Mouse (Mus musculus): ENCODE measurements around the gene Med9. TPM values are rescaled to one million over a fixed set of nuclear protein-coding genes. Genes with fewer than 3 reads are reported as not detected.
A peak's percentile ranks its signal among the peaks of the same experiment; 100 is the strongest.

Med9 gene
- polyA plus RNA-seq, 1 experiment, result 19.8 TPM

- H3K4me3 ChIP-seq (ENCODE audit: low read depth, low read length), result no peak overlapping the region
- H3K9me3 ChIP-seq (replicated peaks; ENCODE audit: control insufficient read depth, insufficient read depth, low read length, poor library complexity, severe bottlenecking), result no peaks in the 10 kb centered on the region; the same call in 1 of the 2 replicates
- no peak overlapping the region for H3K27ac ChIP-seq (ENCODE audit: insufficient read depth, low read length)
- TF ChIP-seq EP300 (IDR thresholded peaks at IDR 0.05; ENCODE audit: insufficient read depth, low read depth, low read length) (no peak), POLR2A (IDR thresholded peaks at IDR 0.05; ENCODE audit: insufficient read depth, low read length) (no peak), CTCF (IDR thresholded peaks at IDR 0.05; ENCODE audit: low read depth, low read length) (no peak)
- H3K27me3 ChIP-seq (ENCODE audit: control insufficient read depth, insufficient read depth, low read length, poor library complexity, severe bottlenecking), result no peaks in the 10 kb centered on the region
- H3K9ac ChIP-seq (ENCODE audit: low read depth, poor library complexity, severe bottlenecking), result no peak overlapping the region
- no peaks in the 10 kb centered on the region for H3K4me1 ChIP-seq (ENCODE audit: control insufficient read depth, insufficient read depth, low read length)
- no peaks in the 10 kb centered on the region for H3K36me3 ChIP-seq (ENCODE audit: control insufficient read depth, insufficient read depth, low read length, poor library complexity, severe bottlenecking)
Observed at GRCm38 (mm10) chr11:59920331-59920730, 27.7 kb upstream of the Med9 start.

- Histone ChIP-seq H3K9me3 (replicated peaks; ENCODE audit: control insufficient read depth, insufficient read depth, low read length, poor library complexity, severe bottlenecking) (no peaks in the 10 kb centered on the region; the same call in 1 of the 2 replicates), H3K27me3 (ENCODE audit: control insufficient read depth, insufficient read depth, low read length, poor library complexity, severe bottlenecking) (no peaks in the 10 kb centered on the region), H3K9ac (ENCODE audit: low read depth, poor library complexity, severe bottlenecking) (no peak overlapping the region), H3K4me1 (ENCODE audit: control insufficient read depth, insufficient read depth, low read length) (no peaks in the 10 kb centered on the region), H3K27ac (ENCODE audit: insufficient read depth, low read length) (no peak overlapping the region), H3K4me3 (ENCODE audit: low read depth, low read length) (0 out of 2 replicates have a peak overlapping the region, but pooled peaks have one; percentile 18), H3K36me3 (ENCODE audit: control insufficient read depth, insufficient read depth, low read length, poor library complexity, severe bottlenecking) (no peaks in the 10 kb centered on the region)
- TF ChIP-seq CTCF (IDR thresholded peaks at IDR 0.05; ENCODE audit: low read depth, low read length) (no peak), POLR2A (IDR thresholded peaks at IDR 0.05; ENCODE audit: insufficient read depth, low read length) (no peak), EP300 (IDR thresholded peaks at IDR 0.05; ENCODE audit: insufficient read depth, low read depth, low read length) (no peak)
Observed at GRCm38 (mm10) chr11:59921265-59921664, 26.7 kb upstream of the Med9 start.

DNA sequence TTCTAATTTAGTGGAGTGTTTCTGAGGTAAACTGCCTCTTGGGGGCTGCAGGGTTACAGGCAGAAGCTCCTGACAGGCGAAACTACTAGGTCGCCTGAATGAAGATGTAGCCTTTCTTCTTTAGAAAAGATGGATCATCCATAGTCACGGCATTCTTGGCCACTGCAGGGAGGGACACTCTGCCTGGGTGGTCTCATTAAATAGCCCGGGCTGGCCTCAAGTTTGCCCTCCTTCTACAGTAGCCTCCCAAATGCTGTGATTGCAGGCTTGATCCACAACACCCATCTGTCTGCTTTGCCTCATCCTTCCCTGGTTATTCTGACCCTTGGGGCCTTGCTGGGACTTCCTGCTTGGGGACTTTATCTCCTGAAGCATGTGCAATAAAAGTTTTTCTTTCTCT, 18.0 kb upstream of the Med9 start:
- Histone ChIP-seq H3K9ac (ENCODE audit: low read depth, poor library complexity, severe bottlenecking) (no peak overlapping the region), H3K4me3 (ENCODE audit: low read depth, low read length) (no peak overlapping the region), H3K9me3 (replicated peaks; ENCODE audit: control insufficient read depth, insufficient read depth, low read length, poor library complexity, severe bottlenecking) (no peaks in the 10 kb centered on the region), H3K4me1 (ENCODE audit: control insufficient read depth, insufficient read depth, low read length) (no peaks in the 10 kb centered on the region), H3K27ac (ENCODE audit: insufficient read depth, low read length) (no peak overlapping the region), H3K27me3 (ENCODE audit: control insufficient read depth, insufficient read depth, low read length, poor library complexity, severe bottlenecking) (no peaks in the 10 kb centered on the region), H3K36me3 (ENCODE audit: control insufficient read depth, insufficient read depth, low read length, poor library complexity, severe bottlenecking) (no peaks in the 10 kb centered on the region)
- TF ChIP-seq EP300 (IDR thresholded peaks at IDR 0.05; ENCODE audit: insufficient read depth, low read depth, low read length) (no peak), POLR2A (IDR thresholded peaks at IDR 0.05; ENCODE audit: insufficient read depth, low read length) (no peak), CTCF (IDR thresholded peaks at IDR 0.05; ENCODE audit: low read depth, low read length) (no peak)

DNA sequence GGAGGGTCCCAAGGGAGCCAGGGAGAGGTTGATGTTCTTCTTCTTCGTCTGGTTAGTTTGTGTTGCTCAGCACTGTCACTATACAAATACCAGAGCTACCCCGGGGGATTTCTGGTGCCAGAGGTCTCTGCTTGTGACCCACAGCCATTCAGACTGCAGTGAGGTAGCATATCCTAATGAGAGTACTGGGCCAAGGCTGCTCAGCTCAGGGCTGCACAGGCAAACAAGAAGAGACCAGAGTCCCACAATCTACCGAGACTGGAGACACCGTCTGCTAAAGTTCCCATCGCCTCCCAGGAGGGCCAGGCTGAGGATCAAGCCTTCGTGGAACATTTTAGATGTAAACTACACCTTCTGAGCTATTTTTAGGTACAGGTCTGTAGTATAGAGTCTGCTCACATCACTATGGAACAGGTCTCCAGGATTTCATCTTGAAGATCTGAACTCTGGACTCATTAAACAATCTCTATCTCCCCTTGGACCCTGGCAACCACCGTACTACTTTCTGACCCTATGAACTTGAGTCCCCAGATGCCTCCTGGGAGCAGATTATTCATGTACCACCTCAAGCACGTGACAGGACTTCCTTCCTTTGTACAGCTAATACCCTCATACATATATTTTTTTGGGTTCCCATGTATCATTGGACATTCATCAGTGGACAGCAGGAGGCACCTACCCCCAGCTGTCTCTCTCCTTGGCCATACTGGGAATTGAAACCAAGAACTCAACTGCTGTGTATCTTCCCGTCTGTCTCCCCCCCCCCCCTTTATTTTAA, 15.3 kb upstream of the Med9 start:
- Histone ChIP-seq H3K9me3 (replicated peaks; ENCODE audit: control insufficient read depth, insufficient read depth, low read length, poor library complexity, severe bottlenecking) (no peaks in the 10 kb centered on the region), H3K4me1 (ENCODE audit: control insufficient read depth, insufficient read depth, low read length) (no peaks in the 10 kb centered on the region), H3K27ac (ENCODE audit: insufficient read depth, low read length) (no peak overlapping the region), H3K4me3 (ENCODE audit: low read depth, low read length) (no peak overlapping the region), H3K36me3 (ENCODE audit: control insufficient read depth, insufficient read depth, low read length, poor library complexity, severe bottlenecking) (no peaks in the 10 kb centered on the region), H3K9ac (ENCODE audit: low read depth, poor library complexity, severe bottlenecking) (no peak overlapping the region), H3K27me3 (ENCODE audit: control insufficient read depth, insufficient read depth, low read length, poor library complexity, severe bottlenecking) (no peaks in the 10 kb centered on the region)
- TF ChIP-seq CTCF (IDR thresholded peaks at IDR 0.05; ENCODE audit: low read depth, low read length), result no peak
- TF ChIP-seq POLR2A (IDR thresholded peaks at IDR 0.05; ENCODE audit: insufficient read depth, low read length), result no peak
- no peak for TF ChIP-seq EP300 (IDR thresholded peaks at IDR 0.05; ENCODE audit: insufficient read depth, low read depth, low read length)

- no peak overlapping the region for H3K27ac ChIP-seq (ENCODE audit: insufficient read depth, low read length)
- no peak for TF ChIP-seq POLR2A (IDR thresholded peaks at IDR 0.05; ENCODE audit: insufficient read depth, low read length)
- no peak for TF ChIP-seq CTCF (IDR thresholded peaks at IDR 0.05; ENCODE audit: low read depth, low read length)
- H3K4me3 ChIP-seq (ENCODE audit: low read depth, low read length), result no peak overlapping the region
- no peak overlapping the region for H3K9ac ChIP-seq (ENCODE audit: low read depth, poor library complexity, severe bottlenecking)
- H3K27me3 ChIP-seq (ENCODE audit: control insufficient read depth, insufficient read depth, low read length, poor library complexity, severe bottlenecking), result no peaks in the 10 kb centered on the region
- no peaks in the 10 kb centered on the region for H3K4me1 ChIP-seq (ENCODE audit: control insufficient read depth, insufficient read depth, low read length)
- no peaks in the 10 kb centered on the region for H3K36me3 ChIP-seq (ENCODE audit: control insufficient read depth, insufficient read depth, low read length, poor library complexity, severe bottlenecking)
- H3K9me3 ChIP-seq (replicated peaks; ENCODE audit: control insufficient read depth, insufficient read depth, low read length, poor library complexity, severe bottlenecking), result no peaks in the 10 kb centered on the region
Observed at GRCm38 (mm10) chr11:59933943-59934342, 14.1 kb upstream of the Med9 start.

DNA sequence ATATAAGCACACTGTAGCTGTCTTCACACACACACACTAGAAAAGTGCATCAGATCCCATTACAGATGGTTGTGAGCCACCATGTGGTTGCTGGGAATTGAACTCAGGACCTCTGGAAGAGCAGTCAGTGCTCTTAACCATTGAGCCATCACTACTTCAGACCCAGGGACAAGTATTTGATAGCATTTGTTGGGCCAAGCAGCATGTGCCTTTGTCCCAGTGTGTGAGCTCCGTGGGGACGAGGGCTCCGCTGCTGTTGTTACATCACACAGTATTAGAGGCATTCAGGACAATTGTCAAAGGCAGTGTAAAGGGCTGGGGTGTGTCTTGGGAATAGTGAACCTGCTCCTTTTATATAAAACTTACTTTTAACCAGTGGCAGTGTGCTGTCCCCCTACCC, 11.0 kb upstream of the Med9 start:
- no peak for TF ChIP-seq CTCF (IDR thresholded peaks at IDR 0.05; ENCODE audit: low read depth, low read length)
- no peak for TF ChIP-seq EP300 (IDR thresholded peaks at IDR 0.05; ENCODE audit: insufficient read depth, low read depth, low read length)
- no peak for TF ChIP-seq POLR2A (IDR thresholded peaks at IDR 0.05; ENCODE audit: insufficient read depth, low read length)
- Histone ChIP-seq H3K27me3 (ENCODE audit: control insufficient read depth, insufficient read depth, low read length, poor library complexity, severe bottlenecking) (no peaks in the 10 kb centered on the region), H3K27ac (ENCODE audit: insufficient read depth, low read length) (no peak overlapping the region)

More for the DNA sequence above, 11.0 kb upstream of the Med9 start:
- Histone ChIP-seq H3K4me3 (ENCODE audit: low read depth, low read length) (no peak overlapping the region), H3K36me3 (ENCODE audit: control insufficient read depth, insufficient read depth, low read length, poor library complexity, severe bottlenecking) (no peaks in the 10 kb centered on the region), H3K9ac (ENCODE audit: low read depth, poor library complexity, severe bottlenecking) (no peak overlapping the region), H3K9me3 (replicated peaks; ENCODE audit: control insufficient read depth, insufficient read depth, low read length, poor library complexity, severe bottlenecking) (no peaks in the 10 kb centered on the region), H3K4me1 (ENCODE audit: control insufficient read depth, insufficient read depth, low read length) (no peaks in the 10 kb centered on the region)
